Mouse (Mus musculus) embryo, embryonic 11 days (tissue): ENCODE results near the gene Col18a1.

Experiments used
- DNase-seq: peaks from one replicate; pipeline ENCODE4 v3.0.0-alpha.2; 2015

Col18a1 gene

DNA sequence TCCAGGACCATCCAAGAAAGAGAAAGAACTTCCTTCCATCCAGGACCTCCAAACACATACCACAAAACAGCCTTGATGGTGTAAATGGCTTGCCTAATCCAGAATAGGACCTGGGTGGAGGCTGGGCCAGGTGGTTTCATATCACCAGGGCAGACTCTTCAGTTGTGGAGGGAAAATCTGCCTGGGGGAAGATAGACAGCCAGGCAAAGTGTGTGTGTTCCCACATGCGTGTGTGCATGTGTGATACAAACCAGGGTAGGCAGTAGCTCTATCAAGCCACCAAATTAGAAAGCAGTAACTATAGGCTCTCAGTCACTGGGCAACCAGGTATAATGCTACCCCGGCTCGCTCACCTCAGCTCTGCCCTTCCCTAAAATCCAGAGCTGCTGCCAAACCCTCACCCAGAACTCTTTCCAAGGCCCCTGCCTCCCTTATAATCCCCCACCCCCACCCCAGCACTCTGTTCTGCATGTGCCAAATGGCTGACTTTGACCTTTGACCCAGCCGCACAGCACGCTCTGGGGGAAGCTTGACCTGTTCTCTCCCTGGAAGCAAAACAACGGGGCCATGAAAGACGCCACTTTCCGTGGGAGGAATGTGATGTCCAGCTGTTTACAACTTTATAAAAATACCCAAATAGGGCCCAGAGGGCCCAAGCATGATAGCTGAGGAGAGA, 158.8 kb downstream of the Col18a1 start:
- peak; percentile 77 for DNase-seq

DNA sequence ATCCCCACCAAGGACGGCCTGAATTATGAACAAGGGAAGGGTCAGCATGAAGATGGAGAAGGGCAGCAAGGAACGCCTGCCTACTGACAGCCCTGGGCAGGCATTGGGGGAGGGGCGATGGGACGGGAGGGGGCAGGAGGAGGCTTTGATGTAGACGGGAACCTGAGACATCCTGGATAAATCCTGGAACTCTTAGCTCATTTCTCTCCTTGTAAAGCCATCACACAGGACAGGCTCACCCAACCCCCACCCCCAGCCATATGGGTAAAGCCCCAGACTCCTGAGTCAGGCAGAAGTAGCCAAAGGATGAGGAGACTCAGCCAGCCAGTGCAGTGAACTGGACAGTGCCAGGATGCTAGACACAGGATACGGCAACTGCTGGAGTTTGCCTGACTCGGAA, 161.4 kb downstream of the Col18a1 start:
- peak; percentile 62 for DNase-seq
